Mouse (Mus musculus): ENCODE measurements at regions not wholly inside any gene's neighbourhood (a gene's known extent, or its start where the extent isn't known, plus 50 kb on each side); places are given as distances from the start of the nearest gene placed in this dataset.
A peak's percentile ranks its signal among the peaks of the same experiment; 100 is the strongest.

- H3K9me3 ChIP-seq (ENCODE audit: control insufficient read depth, low read length) = no peaks in the 10 kb centered on the region
- H3K4me2 ChIP-seq (replicated peaks; ENCODE audit: low read depth, low read length, severe bottlenecking) = no peak overlapping the region
- H3K4me1 ChIP-seq (ENCODE audit: control insufficient read depth, insufficient read depth, low read length) = no peaks in the 10 kb centered on the region
- H3K4me3 ChIP-seq (replicated peaks; ENCODE audit: low read length) = no peak overlapping the region
- WGBS = 86% methylated on average over 3 of the region's 3 CpGs
- H3K27me3 ChIP-seq (ENCODE audit: control insufficient read depth, insufficient read depth, low read length) = no peaks in the 10 kb centered on the region
- no peak overlapping the region for H3K9ac ChIP-seq (ENCODE audit: low read depth, low read length, severe bottlenecking)
- ATAC-seq (ENCODE audit: low FRiP score, low read depth) = no peak
- H3K36me3 ChIP-seq (ENCODE audit: control insufficient read depth, insufficient read depth, low read length) = no peaks in the 10 kb centered on the region
- no peak overlapping the region for H3K27ac ChIP-seq (replicated peaks; ENCODE audit: low read depth, low read length)
- no peak for TF ChIP-seq POLR2A (IDR thresholded peaks at IDR 0.05; ENCODE audit: borderline replicate concordance, extremely low read depth, insufficient read depth, insufficient read length)
- no peak for DNase-seq (ENCODE audit: low spot score)
These were observed 924.6 kb downstream of the Tbl1xr1 start for GRCm38 (mm10) chr3:23001071-23001470.

DNA sequence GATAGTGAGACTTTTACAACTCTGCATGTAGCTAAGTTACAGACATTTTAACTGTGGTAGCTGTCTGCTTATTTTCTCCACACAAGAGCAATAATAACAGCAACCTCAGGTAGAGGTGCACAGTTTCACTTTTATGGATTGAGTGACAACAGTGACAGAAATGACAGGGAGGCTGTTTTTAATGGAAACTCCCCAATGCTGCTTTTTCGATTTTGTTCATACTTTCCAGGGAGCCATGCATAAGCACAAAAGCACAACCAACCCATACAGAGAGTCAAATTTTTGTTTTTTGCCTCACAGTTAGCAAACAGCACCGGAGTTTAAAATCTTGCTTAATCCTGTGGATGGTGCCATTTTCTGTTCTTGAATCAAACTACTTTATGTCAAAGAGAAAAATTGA is 955.6 kb downstream of the Tbl1xr1 start:
- Histone ChIP-seq H3K4me3 (replicated peaks; ENCODE audit: low read length) (no peak overlapping the region), H3K9ac (ENCODE audit: low read depth, low read length, severe bottlenecking) (no peak overlapping the region), H3K36me3 (ENCODE audit: control insufficient read depth, insufficient read depth, low read length) (no peaks in the 10 kb centered on the region), H3K9me3 (ENCODE audit: control insufficient read depth, low read length) (no peaks in the 10 kb centered on the region), H3K4me1 (ENCODE audit: control insufficient read depth, insufficient read depth, low read length) (no peaks in the 10 kb centered on the region), H3K27me3 (ENCODE audit: control insufficient read depth, insufficient read depth, low read length) (no peaks in the 10 kb centered on the region), H3K27ac (replicated peaks; ENCODE audit: low read depth, low read length) (no peak overlapping the region), H3K4me2 (replicated peaks; ENCODE audit: low read depth, low read length, severe bottlenecking) (no peak overlapping the region)
- 78% methylated on average over 2 of the region's 2 CpGs for WGBS
- no peak for DNase-seq (ENCODE audit: low spot score)
- no peak for TF ChIP-seq POLR2A (IDR thresholded peaks at IDR 0.05; ENCODE audit: borderline replicate concordance, extremely low read depth, insufficient read depth, insufficient read length)
- ATAC-seq (ENCODE audit: low FRiP score, low read depth) = no peak

- ATAC-seq (ENCODE audit: low FRiP score, low read depth) = no peak
- peak; percentile 11 for DNase-seq (ENCODE audit: low spot score)
- Histone ChIP-seq H3K4me1 (ENCODE audit: control insufficient read depth, insufficient read depth, low read length) (no peaks in the 10 kb centered on the region), H3K4me2 (replicated peaks; ENCODE audit: low read depth, low read length, severe bottlenecking) (no peak overlapping the region), H3K9me3 (ENCODE audit: control insufficient read depth, low read length) (no peaks in the 10 kb centered on the region), H3K27ac (replicated peaks; ENCODE audit: low read depth, low read length) (no peak overlapping the region), H3K4me3 (replicated peaks; ENCODE audit: low read length) (no peak overlapping the region), H3K36me3 (ENCODE audit: control insufficient read depth, insufficient read depth, low read length) (no peaks in the 10 kb centered on the region), H3K27me3 (ENCODE audit: control insufficient read depth, insufficient read depth, low read length) (no peaks in the 10 kb centered on the region), H3K9ac (ENCODE audit: low read depth, low read length, severe bottlenecking) (no peak overlapping the region)
- WGBS = 66% methylated on average over 6 of the region's 6 CpGs
- TF ChIP-seq POLR2A (IDR thresholded peaks at IDR 0.05; ENCODE audit: borderline replicate concordance, extremely low read depth, insufficient read depth, insufficient read length) = no peak
These were observed 986.9 kb downstream of the Tbl1xr1 start for GRCm38 (mm10) chr3:23063180-23063965.

DNA sequence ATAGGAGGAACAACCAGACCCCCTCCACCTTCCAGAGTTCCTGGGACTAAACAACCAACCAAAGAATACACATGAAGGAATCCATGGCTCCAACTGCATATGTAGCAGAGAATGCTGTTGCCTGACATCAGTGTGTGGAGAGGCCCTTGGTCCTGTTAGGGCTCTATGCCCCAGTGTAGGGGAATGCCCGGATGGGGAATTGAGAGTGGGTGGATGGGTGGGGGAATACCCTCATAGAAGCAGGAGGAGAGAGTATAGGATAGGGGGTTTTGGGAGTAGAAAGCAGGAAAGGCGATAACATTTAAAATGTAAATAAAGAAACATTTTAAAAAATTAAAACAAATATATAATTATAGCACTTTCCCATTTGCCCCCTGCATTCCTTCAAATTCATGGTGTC is 995.0 kb downstream of the Tbl1xr1 start:
- Histone ChIP-seq H3K9me3 (ENCODE audit: control insufficient read depth, low read length) (no peaks in the 10 kb centered on the region), H3K9ac (ENCODE audit: low read depth, low read length, severe bottlenecking) (no peak overlapping the region), H3K4me3 (replicated peaks; ENCODE audit: low read length) (no peak overlapping the region), H3K27me3 (ENCODE audit: control insufficient read depth, insufficient read depth, low read length) (no peaks in the 10 kb centered on the region), H3K4me2 (replicated peaks; ENCODE audit: low read depth, low read length, severe bottlenecking) (no peak overlapping the region), H3K36me3 (ENCODE audit: control insufficient read depth, insufficient read depth, low read length) (no peaks in the 10 kb centered on the region), H3K4me1 (ENCODE audit: control insufficient read depth, insufficient read depth, low read length) (no peaks in the 10 kb centered on the region), H3K27ac (replicated peaks; ENCODE audit: low read depth, low read length) (no peak overlapping the region)
- ATAC-seq (ENCODE audit: low FRiP score, low read depth) (no peak), DNase-seq (ENCODE audit: low spot score) (no peak)
- no peak for TF ChIP-seq POLR2A (IDR thresholded peaks at IDR 0.05; ENCODE audit: borderline replicate concordance, extremely low read depth, insufficient read depth, insufficient read length)
- WGBS = 91% methylated on average over 2 of the region's 2 CpGs

All from limb, embryonic 14.5 days (tissue).